Mouse (Mus musculus): ENCODE measurements at regions not wholly inside any gene's neighbourhood (a gene's known extent, or its start where the extent isn't known, plus 50 kb on each side); places are given as distances from the start of the nearest gene placed in this dataset.
A peak's percentile ranks its signal among the peaks of the same experiment; 100 is the strongest.

DNA sequence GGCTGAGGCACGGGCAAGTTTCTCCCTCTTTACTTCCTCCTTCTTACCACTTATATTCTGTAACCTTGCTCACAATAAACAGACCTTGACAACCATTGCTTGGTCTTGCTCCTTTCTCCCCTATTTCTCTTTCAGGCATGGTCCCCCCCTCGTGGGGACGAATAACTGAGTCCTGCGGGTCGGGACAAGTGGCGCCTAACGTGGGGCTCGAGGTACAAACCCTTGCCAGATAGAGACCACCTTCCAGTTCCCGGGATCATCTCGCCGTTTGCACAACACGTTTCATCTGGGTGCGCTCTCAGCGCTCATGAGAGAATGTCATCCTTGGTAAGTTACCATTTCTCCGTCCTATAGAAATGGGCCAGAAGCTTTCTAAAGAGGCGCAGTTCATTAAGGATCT, 79.6 kb upstream of the Foxn3 start:
- DNase-seq (ENCODE audit: low spot score in 2 of 2): no peak

DNA sequence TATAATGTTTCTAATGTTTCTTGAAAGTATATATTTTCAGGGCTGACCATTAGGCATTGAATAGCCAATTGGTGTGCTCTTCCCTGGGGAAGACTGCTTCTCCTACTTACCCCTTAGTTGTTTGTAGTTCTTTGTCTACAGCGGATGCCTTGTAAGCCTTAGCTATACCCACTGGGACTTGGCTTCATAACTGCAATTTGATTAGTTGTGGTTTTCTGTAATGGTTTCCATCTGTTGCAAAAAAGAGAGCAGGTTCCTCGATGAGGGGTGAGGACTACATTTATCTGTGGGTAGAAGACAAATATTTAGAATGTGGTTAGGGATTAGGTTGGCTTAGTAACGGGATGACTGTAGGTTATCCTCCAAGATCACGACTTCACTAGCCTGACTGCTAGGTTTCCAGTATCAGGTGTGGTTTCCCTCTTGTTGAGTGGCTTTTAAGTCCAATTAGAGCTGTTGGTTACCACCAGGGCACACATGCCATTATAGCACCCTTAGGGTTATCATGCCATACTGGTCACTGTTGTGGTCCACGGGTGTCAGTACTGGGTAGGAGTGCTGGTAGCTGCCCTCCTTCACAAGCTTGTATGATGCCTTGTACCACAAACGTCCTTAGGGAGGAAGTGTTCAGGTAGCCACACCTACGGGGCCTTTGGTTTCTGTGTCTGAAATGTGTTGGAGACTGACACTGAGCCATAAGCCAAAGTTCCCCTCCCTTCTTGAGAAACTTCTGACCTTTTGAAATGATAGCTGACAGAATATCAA, 78.9 kb upstream of the Foxn3 start:
- DNase-seq (ENCODE audit: low spot score in 2 of 2): no peak

GRCm38 (mm10) chr12:99641278-99641677, 77.9 kb upstream of the Foxn3 start:
- DNase-seq (ENCODE audit: low spot score in 2 of 2): no peak

GRCm38 (mm10) chr12:99640214-99641151, 77.1 kb upstream of the Foxn3 start:
- no peak for DNase-seq (ENCODE audit: low spot score in 2 of 2)

GRCm38 (mm10) chr12:99639847-99640213, 76.4 kb upstream of the Foxn3 start:
- DNase-seq (ENCODE audit: low spot score in 2 of 2): no peak

GRCm38 (mm10) chr12:99639118-99639517, 75.7 kb upstream of the Foxn3 start:
- no peak for DNase-seq (ENCODE audit: low spot score in 2 of 2)

DNA sequence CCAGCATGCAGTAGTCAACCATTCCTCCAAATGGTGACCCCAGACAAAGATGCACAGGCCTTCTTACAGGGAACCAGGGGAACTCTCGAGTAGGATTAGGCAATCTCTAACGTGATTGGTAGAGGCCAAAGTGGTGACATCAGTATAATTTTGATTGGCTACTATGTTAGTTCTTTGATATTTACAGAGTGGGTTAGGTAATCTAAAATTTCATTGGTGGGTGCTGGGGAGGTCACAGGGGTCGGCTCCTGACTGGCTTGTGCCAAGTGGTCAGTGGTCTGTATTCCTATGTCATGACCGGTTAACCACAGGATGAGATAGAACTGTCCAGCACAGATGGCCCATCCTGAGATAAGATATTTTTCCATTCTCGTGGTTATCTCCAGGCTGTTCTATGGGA, 74.6 kb upstream of the Foxn3 start:
- no peak for DNase-seq (ENCODE audit: low spot score in 2 of 2)

DNA sequence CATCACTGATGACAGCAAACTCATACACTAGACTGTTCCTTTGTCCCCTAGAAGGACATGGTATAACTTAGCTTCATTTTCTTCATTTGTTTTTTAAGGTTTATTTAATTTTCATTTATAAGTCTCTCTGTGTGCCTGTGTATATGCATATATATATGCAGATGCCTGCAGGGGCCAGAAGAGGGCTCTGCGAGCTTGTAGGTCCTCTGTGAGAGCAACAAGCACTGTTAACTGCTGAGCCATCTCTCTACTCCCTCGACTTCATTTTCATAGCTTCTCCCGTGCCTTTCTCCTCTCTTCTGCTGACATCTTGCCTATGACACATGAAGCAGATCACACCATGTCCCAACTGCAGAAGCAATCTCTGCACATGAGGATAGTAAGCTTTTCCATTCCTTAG, 72.9 kb upstream of the Foxn3 start:
- DNase-seq (ENCODE audit: low spot score in 2 of 2): no peak

- no peak for DNase-seq (ENCODE audit: low spot score in 2 of 2)
Measured at GRCm38 (mm10) chr12:99635361-99635760, 72.0 kb upstream of the Foxn3 start.

DNA sequence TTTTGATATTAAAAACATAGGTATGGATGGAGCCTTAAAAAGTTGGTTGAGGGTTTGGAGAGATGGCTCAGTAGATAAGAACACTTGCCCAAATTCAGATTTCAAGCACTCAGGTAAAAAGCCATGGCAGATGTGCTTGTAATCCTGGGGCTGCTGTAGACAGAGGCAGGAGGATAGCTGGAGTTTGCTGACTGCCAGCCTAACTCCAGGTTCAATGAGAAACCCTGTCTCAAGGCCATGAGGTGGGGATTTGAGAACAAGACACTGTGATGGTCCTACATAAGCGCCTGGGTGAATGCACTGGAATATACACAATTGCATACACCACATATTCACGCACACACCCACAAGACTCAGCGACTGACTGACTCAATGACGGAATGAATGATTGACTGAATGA, 71.3 kb upstream of the Foxn3 start:
- no peak for DNase-seq (ENCODE audit: low spot score in 2 of 2)

- no peak for DNase-seq (ENCODE audit: low spot score in 2 of 2)
Measured at GRCm38 (mm10) chr12:99633678-99634077, 70.3 kb upstream of the Foxn3 start.

DNA sequence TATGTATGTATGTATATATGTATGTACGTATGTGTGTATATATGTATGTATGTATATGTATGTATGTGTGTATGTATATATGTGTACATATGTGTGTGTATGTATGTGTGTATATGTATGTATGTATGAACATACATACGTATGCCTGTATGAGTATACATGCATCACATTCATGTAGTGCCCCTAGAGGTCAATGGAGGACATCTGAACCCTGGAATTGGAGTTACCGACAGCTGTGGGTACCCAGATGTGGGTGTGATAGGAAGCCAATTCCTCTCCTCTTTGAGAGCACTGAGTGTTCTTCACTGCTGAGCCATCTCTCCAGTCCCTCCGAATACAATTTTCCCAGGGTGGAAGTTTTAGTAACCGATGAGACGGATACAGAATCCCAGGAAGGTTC, 69.6 kb upstream of the Foxn3 start:
- no peak for DNase-seq (ENCODE audit: low spot score in 2 of 2)

GRCm38 (mm10) chr12:99629606-99630005, 66.2 kb upstream of the Foxn3 start:
- DNase-seq (ENCODE audit: low spot score in 2 of 2): no peak

- DNase-seq (ENCODE audit: low spot score in 2 of 2): no peak
Measured at GRCm38 (mm10) chr12:99628421-99628820, 65.0 kb upstream of the Foxn3 start.

- peak; percentile 78 to 84 for DNase-seq (ENCODE audit: low spot score in 2 of 2)
Measured at GRCm38 (mm10) chr12:99627898-99628231, 64.5 kb upstream of the Foxn3 start.

DNA sequence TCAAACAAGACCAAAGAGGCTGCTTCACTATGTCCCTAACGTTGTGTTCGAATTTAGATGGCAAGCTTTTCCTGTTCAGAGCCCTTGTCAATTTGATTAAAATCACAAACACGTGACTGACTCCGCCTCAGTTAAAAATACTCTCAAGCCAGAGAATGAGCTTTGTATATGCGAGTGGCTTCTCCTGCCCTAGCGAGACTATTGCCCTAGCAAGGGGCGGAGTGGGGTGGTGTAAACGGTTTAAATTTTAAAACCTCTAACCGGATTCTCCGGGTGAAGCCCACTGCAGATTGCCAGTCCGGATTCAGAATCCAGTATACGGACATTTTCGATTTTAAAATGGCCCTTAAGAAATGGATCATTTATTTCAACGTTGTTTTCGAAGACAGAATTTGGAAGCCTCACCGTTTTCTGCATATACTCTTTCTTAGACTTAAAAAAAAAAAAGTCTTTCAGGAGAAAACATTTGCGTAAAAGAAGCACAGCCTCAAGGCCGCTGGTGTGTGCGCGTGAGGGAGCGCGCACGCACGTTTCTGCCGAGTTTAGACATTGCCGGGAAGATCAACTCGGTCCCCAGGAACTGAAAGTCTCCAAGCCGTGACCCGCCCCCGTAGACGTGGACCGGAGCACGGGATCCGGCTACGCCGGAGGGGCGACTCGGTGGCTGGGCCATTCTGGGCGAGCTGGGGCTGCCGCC, 64.0 kb upstream of the Foxn3 start:
- peak in 1 of 2 experiments; percentile 15 for DNase-seq (ENCODE audit: low spot score in 2 of 2)

DNA sequence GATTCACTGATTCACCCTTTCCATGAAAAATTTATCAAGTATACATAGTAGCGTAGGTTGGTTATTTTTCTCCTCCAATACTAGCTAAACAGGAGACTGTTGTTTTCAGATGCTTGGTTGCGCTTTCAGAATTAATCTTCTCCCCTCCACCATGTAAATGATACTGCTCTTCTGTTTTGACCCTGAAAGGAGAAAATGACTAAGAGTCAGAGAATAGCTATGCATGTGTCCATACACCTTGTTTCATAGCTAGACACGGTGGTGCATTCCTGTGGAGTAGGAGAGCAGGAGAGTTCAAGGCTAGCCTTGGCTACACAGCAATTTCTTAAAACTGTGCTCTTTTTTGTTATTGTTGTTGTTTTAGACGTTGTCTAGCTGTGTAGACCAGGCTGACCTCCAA, 62.8 kb upstream of the Foxn3 start:
- no peak for DNase-seq (ENCODE audit: low spot score in 2 of 2)

- no peak for DNase-seq (ENCODE audit: low spot score in 2 of 2)
Measured at GRCm38 (mm10) chr12:99625094-99625493, 61.7 kb upstream of the Foxn3 start.

DNA sequence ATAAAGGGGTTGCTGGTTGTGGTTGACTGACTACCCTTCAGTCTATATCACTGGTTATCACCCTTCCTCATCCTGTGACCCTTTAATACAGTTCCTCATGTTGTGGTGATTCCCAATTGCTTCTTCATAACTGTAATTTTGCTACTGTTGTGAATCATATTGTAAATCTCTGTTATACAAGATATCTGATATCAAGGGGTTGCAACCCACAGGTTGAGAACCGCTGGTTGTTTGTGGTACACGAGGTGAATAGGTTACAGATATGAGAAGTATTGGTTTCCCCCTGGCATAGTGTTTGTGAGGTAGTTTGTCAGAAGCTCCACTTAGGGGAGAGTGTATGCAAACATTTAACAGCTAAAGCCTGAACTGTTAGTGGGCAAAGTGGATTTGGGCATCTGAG, 58.9 kb upstream of the Foxn3 start:
- DNase-seq (ENCODE audit: low spot score in 2 of 2): no peak

DNA sequence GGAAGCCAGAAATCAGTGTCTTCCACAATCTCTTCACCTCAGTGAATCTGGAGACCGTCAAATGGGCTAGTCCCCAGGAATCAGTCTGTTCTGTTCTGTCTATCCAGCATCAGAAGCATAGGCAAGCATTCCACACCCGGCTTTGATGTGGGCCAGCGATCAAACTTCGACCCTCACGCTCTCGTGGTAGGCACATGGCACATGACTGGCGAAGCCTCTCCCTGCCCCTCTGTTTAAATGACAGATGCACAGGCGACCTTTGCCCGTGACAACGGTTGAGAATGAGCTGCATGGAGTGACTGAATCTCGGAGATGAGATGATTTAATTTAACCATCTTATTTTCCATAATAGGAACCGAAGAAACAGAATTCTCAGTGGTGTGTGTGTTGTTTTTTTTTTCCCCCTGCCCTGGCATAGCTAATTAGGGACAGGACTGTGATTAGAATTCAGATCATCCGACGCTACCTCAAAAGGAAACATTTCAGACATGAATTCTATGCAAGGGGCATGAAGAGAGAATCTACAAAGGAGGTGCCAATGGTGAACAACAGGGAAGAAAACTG, 53.9 kb upstream of the Foxn3 start:
- no peak for DNase-seq (ENCODE audit: low spot score in 2 of 2)

GRCm38 (mm10) chr12:99614420-99614819, 51.0 kb upstream of the Foxn3 start:
- no peak for DNase-seq (ENCODE audit: low spot score in 2 of 2)

Measured in urinary bladder, postnatal 36 days (tissue).